Mouse (Mus musculus) heart, embryonic 10.5 days (tissue): ENCODE data around the gene Zfp82. TPM values are rescaled to one million over a fixed set of nuclear protein-coding genes. Genes with fewer than 3 reads are reported as not detected.

Experiments used
- DNase-seq: peaks from one replicate; pipeline ENCODE4 v3.0.0-alpha.2; 2017; ENCODE audit warnings: low spot score
- H3K27ac ChIP-seq: fragments of 300-500 bp; sonication (generic); 2 replicates; pipeline ENCODE4 v1.5.1; 2016; ENCODE audit warnings: mild to moderate bottlenecking
- H3K27me3 ChIP-seq: fragments of 300-500 bp; sonication (generic); 2 replicates; pipeline ENCODE4 v1.6.1; 2016; ENCODE audit warnings: mild to moderate bottlenecking; ENCODE audit not compliant: poor library complexity, insufficient read depth, severe bottlenecking
- H3K36me3 ChIP-seq: fragments of 300-500 bp; sonication (generic); 2 replicates; pipeline ENCODE4 v1.6.1; 2016; ENCODE audit warnings: mild to moderate bottlenecking, moderate library complexity
- H3K4me1 ChIP-seq: fragments of 300-500 bp; sonication (generic); 2 replicates; pipeline ENCODE4 v1.6.1; 2016; ENCODE audit warnings: mild to moderate bottlenecking
- H3K4me3 ChIP-seq: fragments of 300-500 bp; sonication (generic); 2 replicates; pipeline ENCODE4 v1.5.1; 2016; ENCODE audit warnings: mild to moderate bottlenecking, moderate library complexity
- H3K9me3 ChIP-seq: fragments of 300-500 bp; sonication (generic); 2 replicates; pipeline ENCODE4 v1.6.1; 2016; ENCODE audit warnings: mild to moderate bottlenecking, moderate library complexity
- WGBS: fragments of 180-500 bp; shearing (Covaris S2); methylation state at CpG from one replicate; pipeline ENCODE4 v1.1.7; 2016; 5-methylcytosine and 5-hydroxymethylcytosine counted together
- polyA plus RNA-seq: library from polyadenylated mRNA; unstranded; fragments of >200 nt; fragmentation: Nextera tagmentation; extraction: Ambion mirVana; gene quantifications from 2 replicates; pipeline ENCODE4 v1.2.1, GENCODE M21; 2016

Zfp82 gene
- polyA plus RNA-seq, 1 experiment from 2014 or later: 4.5 TPM

DNA sequence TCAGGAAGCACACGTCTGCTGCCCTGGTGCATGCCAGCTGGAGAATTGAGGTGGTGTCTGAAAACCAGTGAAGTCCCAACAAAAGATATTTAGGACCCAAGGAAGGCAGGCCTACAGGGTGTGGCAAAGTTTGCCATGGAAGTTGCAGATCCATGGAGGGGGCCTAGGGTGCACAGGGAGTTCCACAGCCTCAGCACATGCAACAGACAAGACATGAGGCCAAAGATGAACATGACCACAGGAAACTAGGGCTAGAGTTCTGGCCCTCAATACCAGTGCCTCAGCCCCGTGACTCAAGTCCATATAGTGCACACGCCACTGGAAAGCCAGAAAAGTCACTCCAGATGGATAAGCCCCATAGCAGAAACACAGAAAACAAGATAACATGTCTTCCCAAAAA, 44.1 kb downstream of the Zfp82 start:
- 0 out of 2 replicates have a peak, but pooled peaks cover 3% of the 10 kb centered on the region for H3K4me1 ChIP-seq

DNA sequence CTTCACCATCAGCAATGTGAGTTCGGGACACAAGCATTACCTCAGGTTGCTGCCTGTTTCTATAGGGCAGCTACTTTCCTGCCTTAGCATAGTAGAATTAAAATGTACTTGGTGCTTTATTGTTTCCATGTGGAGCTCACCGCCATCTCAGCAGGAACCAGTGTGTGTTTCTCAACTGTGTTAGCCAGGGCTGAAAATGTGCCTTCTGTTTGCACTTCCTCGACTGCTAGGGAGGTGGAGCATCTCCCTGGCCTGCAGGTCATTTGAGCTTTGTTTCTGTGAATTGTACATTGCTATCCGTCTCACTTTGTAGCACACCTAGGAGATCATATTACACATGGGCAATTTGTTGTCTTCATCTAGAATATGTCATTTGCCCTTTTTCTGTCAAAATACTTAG, 45.4 kb downstream of the Zfp82 start:
- H3K36me3 ChIP-seq: peaks cover 60% of the 10 kb centered on the region

More for the DNA sequence above, 44.1 kb downstream of the Zfp82 start:
- WGBS: 81% methylated on average over 3 of the region's 3 CpGs
- Histone ChIP-seq H3K27ac (no peak overlapping the region), H3K27me3 (no peaks in the 10 kb centered on the region), H3K36me3 (peaks cover 48% of the 10 kb centered on the region), H3K9me3 (no peaks in the 10 kb centered on the region), H3K4me3 (no peak overlapping the region)
- peak; percentile 47 for DNase-seq

DNA sequence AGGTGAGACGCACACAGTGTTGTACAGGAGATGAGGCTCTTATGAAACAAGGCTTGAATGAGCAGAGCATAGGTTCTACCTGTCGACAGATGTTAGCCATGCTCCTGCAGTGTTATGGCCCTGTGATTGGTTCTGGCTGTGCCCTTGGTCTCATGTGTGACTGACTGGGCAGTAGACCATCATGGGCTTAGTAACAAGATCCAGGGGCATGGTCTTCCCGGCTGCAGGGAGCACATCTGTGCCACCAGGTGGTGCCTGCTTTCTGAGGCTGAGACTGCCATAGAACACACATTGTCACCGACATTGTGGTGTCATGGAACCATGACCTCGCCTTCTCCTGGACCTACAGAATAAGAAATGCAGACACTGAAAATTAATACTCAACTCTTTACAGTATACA, 47.3 kb downstream of the Zfp82 start:
- WGBS: 82% methylated on average over 5 of the region's 5 CpGs

More for the DNA sequence above, 45.4 kb downstream of the Zfp82 start:
- Histone ChIP-seq H3K4me3 (no peak overlapping the region), H3K9me3 (no peaks in the 10 kb centered on the region), H3K27me3 (no peaks in the 10 kb centered on the region), H3K4me1 (0 out of 2 replicates have a peak, but pooled peaks cover 3% of the 10 kb centered on the region), H3K27ac (no peak overlapping the region)
- WGBS: 83% methylated on average over 4 of the region's 4 CpGs
- DNase-seq: peak; percentile 70

DNA sequence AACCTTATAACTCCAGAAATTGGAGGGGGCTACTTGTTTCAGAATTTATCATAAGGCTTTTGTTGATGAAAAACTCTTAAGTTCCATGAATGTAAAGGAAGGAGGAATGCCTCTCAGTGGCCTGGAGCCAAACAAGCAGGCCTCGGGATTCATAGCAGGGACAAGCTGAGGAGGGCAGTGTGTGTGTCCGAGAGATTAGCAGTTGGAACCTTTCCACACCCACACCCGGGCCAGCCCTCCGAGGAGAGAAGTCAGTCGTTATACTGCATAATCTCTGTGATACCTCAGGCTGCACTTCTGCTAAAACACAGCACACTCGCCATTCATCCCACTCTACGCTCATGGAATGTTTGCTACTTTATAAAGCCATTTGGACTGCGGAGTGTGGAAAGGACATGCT, 48.9 kb downstream of the Zfp82 start:
- H3K27ac ChIP-seq: no peak overlapping the region
- peaks cover 92% of the 10 kb centered on the region for H3K36me3 ChIP-seq

More for the DNA sequence above, 47.3 kb downstream of the Zfp82 start:
- Histone ChIP-seq H3K27me3 (no peaks in the 10 kb centered on the region), H3K27ac (no peak overlapping the region), H3K36me3 (peaks cover 78% of the 10 kb centered on the region), H3K4me1 (0 out of 2 replicates have a peak, but pooled peaks cover under 1% of the 10 kb centered on the region), H3K9me3 (no peaks in the 10 kb centered on the region), H3K4me3 (no peak overlapping the region)
- peak; percentile 74 for DNase-seq

DNA sequence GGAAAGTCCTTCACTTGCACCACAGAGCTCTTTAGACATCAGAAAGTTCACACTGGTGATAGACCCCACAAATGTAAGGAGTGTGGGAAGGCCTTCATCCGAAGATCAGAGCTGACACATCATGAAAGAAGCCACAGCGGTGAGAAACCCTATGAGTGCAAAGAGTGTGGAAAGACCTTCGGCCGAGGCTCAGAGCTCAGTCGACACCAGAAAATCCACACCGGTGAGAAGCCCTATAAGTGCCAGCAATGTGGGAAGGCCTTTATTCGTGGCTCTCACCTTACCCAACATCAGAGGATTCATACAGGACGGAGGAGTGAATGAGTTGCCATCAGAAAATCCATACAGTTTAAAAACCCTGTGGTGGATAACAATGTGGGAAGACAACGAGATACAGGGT, 49.4 kb downstream of the Zfp82 start:
- H3K27me3 ChIP-seq: no peaks in the 10 kb centered on the region
- peaks cover 93% of the 10 kb centered on the region for H3K36me3 ChIP-seq
- no peak overlapping the region for H3K27ac ChIP-seq
- no peaks in the 10 kb centered on the region for H3K9me3 ChIP-seq
- WGBS: 92% methylated on average over 9 of the region's 9 CpGs
- peak; percentile 66 for DNase-seq
- H3K4me1 ChIP-seq: no peaks in the 10 kb centered on the region
- no peak overlapping the region for H3K4me3 ChIP-seq

More for the DNA sequence above, 48.9 kb downstream of the Zfp82 start:
- no peak overlapping the region for H3K4me3 ChIP-seq
- H3K9me3 ChIP-seq: no peaks in the 10 kb centered on the region
- 77% methylated on average over 8 of the region's 8 CpGs for WGBS
- no peaks in the 10 kb centered on the region for H3K4me1 ChIP-seq
- peak; percentile 46 for DNase-seq
- no peaks in the 10 kb centered on the region for H3K27me3 ChIP-seq

DNA sequence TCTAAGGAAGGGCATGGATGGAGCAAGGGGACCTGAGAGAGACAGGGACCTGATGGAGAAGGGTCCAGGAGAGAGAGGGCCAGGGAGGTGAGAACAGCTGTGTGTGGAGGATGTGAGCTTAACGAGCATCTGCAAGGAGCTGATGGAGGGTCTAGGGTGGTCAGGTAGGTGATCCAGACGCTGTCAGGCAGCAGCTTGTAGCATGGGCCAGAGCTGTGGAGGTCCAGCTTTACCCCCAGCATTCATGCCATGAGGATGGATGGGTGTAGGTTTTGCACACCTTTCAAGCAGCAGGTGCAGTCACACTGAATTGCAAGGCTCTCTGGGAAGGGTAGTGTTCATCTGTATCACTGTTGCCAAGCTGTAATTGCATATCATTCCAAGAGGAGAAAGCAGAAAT, 53.2 kb downstream of the Zfp82 start:
- peaks cover 96% of the 10 kb centered on the region for H3K36me3 ChIP-seq
- no peak overlapping the region for H3K4me3 ChIP-seq
- no peak for DNase-seq
- H3K27ac ChIP-seq: no peak overlapping the region
- no peaks in the 10 kb centered on the region for H3K9me3 ChIP-seq
- H3K27me3 ChIP-seq: no peaks in the 10 kb centered on the region
- 89% methylated on average over 2 of the region's 2 CpGs for WGBS
- H3K4me1 ChIP-seq: no peaks in the 10 kb centered on the region

- H3K4me1 ChIP-seq: no peaks in the 10 kb centered on the region
- WGBS: 93% methylated on average over 6 of the region's 6 CpGs
- H3K36me3 ChIP-seq: peaks cover 92% of the 10 kb centered on the region
Measured at GRCm38 (mm10) chr7:30017226-30017625, 55.5 kb downstream of the Zfp82 start.

DNA sequence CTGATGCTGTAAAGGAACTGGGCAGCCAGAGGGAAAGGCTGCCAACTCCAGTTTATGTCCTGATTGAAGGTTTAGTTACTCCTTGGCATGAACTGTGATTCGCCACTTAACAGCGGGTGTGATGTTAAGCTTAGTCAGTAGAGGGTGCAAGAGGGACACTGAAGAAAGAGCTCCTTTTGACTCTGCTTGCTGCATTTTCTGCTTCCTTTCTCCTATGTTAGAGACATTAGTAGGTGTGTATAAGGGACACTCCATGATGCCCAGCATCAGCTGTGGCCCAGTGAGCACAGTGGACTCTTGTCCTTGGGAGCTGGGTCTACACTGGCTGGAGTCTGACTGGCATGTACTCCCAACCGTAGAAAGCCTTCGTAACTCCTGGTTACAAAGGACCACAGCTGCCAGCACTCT, 59.7 kb downstream of the Zfp82 start:
- H3K27ac ChIP-seq: no peak overlapping the region
- no peaks in the 10 kb centered on the region for H3K4me1 ChIP-seq
- 87% methylated on average over 4 of the region's 4 CpGs for WGBS
- H3K4me3 ChIP-seq: no peak overlapping the region
- DNase-seq: peak; percentile 62
- peaks cover 89% of the 10 kb centered on the region for H3K36me3 ChIP-seq
- no peaks in the 10 kb centered on the region for H3K27me3 ChIP-seq
- no peaks in the 10 kb centered on the region for H3K9me3 ChIP-seq

More at GRCm38 (mm10) chr7:30017226-30017625, 55.5 kb downstream of the Zfp82 start:
- H3K27me3 ChIP-seq: no peaks in the 10 kb centered on the region
- no peak for DNase-seq
- H3K9me3 ChIP-seq: no peaks in the 10 kb centered on the region
- no peak overlapping the region for H3K4me3 ChIP-seq
- no peak overlapping the region for H3K27ac ChIP-seq

- no peak overlapping the region for H3K27ac ChIP-seq
- H3K27me3 ChIP-seq: no peaks in the 10 kb centered on the region
- no peaks in the 10 kb centered on the region for H3K9me3 ChIP-seq
- 90% methylated on average over 10 of the region's 10 CpGs for WGBS
- DNase-seq: no peak
- peaks cover 87% of the 10 kb centered on the region for H3K36me3 ChIP-seq
- no peak overlapping the region for H3K4me3 ChIP-seq
- H3K4me1 ChIP-seq: no peaks in the 10 kb centered on the region
Measured at GRCm38 (mm10) chr7:30010551-30011195, 62.0 kb downstream of the Zfp82 start.

- 85% methylated on average over 21 of the region's 21 CpGs for WGBS
- no peak overlapping the region for H3K27ac ChIP-seq
- no peaks in the 10 kb centered on the region for H3K9me3 ChIP-seq
- no peak overlapping the region for H3K4me3 ChIP-seq
- peaks cover 84% of the 10 kb centered on the region for H3K36me3 ChIP-seq
- no peaks in the 10 kb centered on the region for H3K4me1 ChIP-seq
- DNase-seq: no peak
- no peaks in the 10 kb centered on the region for H3K27me3 ChIP-seq
Measured at GRCm38 (mm10) chr7:30009321-30010085, 63.2 kb downstream of the Zfp82 start.

DNA sequence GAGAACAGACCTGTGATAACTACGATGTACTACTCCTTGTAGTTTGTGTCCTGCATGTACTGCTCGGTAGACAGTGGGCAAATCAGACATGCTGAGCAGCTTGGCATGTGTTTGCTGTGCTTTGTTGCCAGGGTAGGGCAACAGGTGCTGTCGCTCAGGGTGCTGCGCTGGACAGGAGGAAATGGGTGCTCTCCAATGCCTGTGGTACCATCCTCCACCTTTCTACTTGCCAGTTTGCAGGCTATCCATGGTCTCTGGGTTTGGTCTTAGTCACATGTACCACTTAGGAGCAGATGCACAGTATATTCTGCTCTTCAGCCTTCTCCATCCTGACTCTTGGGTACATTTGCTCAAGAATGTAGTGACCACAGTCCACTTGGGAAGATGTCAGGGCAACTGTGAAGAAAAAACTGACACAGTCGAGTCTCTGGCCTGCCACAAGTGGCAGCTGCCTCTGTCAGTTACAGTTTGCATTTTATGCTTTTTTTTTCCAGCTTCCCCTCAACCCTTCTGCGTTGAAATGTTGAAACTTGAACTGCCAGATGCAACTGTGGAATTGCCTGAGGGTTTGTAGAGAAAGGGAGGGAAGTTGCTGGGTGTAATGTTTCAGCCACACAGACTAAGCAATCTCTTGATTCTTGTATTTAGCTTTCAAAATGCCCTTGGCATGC, 64.5 kb downstream of the Zfp82 start:
- no peaks in the 10 kb centered on the region for H3K27me3 ChIP-seq
- no peak overlapping the region for H3K4me3 ChIP-seq
- H3K36me3 ChIP-seq: peaks cover 81% of the 10 kb centered on the region
- 87% methylated on average over 6 of the region's 6 CpGs for WGBS
- DNase-seq: no peak
- H3K27ac ChIP-seq: no peak overlapping the region
- H3K4me1 ChIP-seq: no peaks in the 10 kb centered on the region
- no peaks in the 10 kb centered on the region for H3K9me3 ChIP-seq

- no peak for DNase-seq
- no peak overlapping the region for H3K27ac ChIP-seq
- no peak overlapping the region for H3K4me3 ChIP-seq
- WGBS: 91% methylated on average over 1 of the region's 1 CpGs
- H3K9me3 ChIP-seq: no peaks in the 10 kb centered on the region
- no peaks in the 10 kb centered on the region for H3K4me1 ChIP-seq
- peaks cover 80% of the 10 kb centered on the region for H3K36me3 ChIP-seq
- no peaks in the 10 kb centered on the region for H3K27me3 ChIP-seq
Measured at GRCm38 (mm10) chr7:30007601-30008000, 65.1 kb downstream of the Zfp82 start.
